Mouse (Mus musculus): ENCODE measurements around the gene Snx29. TPM values are rescaled to one million over a fixed set of nuclear protein-coding genes. Genes with fewer than 3 reads are reported as not detected.
"Not testable (repeated sequence)": the region's sequence is repeated elsewhere in the genome, so short reads cannot be mapped to it uniquely, and the experiment has no call there.

The Snx29 gene
- total and polyA plus RNA-seq, 3 experiments, result 2.6 to 9.9 (median 8.9) TPM

DNA sequence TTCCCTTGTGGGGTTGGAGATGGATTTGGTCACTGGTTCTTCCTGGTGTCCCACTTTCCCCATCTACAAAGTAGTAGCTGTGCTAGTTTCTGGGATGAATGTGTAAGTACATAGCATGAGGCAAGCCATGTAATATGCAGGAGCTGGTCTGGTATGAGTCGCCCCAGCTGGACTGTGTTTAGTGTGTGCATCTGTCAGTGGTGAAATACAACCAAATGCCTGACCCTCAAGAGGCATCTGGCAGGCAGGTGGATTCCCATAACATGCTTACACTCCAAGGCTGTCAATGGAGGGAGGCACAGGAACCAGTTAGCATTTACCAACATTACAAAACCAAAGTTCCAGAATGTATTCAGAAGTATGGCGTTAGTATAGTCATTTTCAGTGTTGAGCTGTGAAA lies 187.7 kb downstream of the Snx29 start:
- Histone ChIP-seq H3K27ac (no peak overlapping the region), H3K4me1 (ENCODE audit: control insufficient read depth, insufficient read depth, low read length) (peaks cover 2% of the 10 kb centered on the region; the same call in 1 of the 2 replicates), H3K79me2 (replicated peaks; ENCODE audit: control insufficient read depth, insufficient read depth, low read length) (no peaks in the 10 kb centered on the region), H3K27me3 (ENCODE audit: control insufficient read depth, insufficient read depth, low read length) (no peaks in the 10 kb centered on the region), H3K36me3 (ENCODE audit: control insufficient read depth, insufficient read depth, low read length) (no peaks in the 10 kb centered on the region), H3K9ac (ENCODE audit: low read depth, low read length) (no peak overlapping the region), H3K4me3 (no peak overlapping the region)
- 89% methylated on average over 2 of the region's 2 CpGs for whole genome bisulfite sequencing
- DNase-seq, result no peak
- no peak for TF ChIP-seq EP300 (IDR thresholded peaks at IDR 0.05; ENCODE audit: insufficient read depth, low read depth, low read length)
- no peak for TF ChIP-seq CTCF (IDR thresholded peaks at IDR 0.05)
- TF ChIP-seq POLR2A (IDR thresholded peaks at IDR 0.05; ENCODE audit: insufficient read depth, low read depth, low read length), result no peak
- intact Hi-C loops (cut with DNase I), result no loop called here

DNA sequence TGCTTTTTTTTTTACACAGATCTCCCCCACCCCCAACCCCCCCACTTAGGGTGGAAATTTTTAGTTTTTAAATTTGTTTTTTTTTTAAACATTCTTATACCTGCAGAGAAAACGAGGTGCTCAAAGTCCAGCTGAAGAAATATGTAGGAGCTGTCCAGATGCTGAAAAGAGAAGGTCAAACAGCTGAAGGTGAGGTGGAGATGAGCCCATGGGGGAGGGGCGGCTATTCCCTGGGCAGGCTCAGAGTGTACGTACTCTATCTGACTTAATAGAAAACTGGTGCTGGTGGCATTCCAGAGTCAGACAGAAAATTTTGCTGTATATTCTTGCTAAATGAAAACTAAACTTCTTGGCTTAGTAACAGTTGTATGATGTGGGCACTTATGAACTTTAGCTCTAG lies 188.1 kb downstream of the Snx29 start:
- Histone ChIP-seq H3K79me2 (replicated peaks; ENCODE audit: control insufficient read depth, insufficient read depth, low read length) (no peaks in the 10 kb centered on the region), H3K27ac (no peak overlapping the region), H3K4me3 (no peak overlapping the region), H3K4me1 (ENCODE audit: control insufficient read depth, insufficient read depth, low read length) (no peaks in the 10 kb centered on the region; the same call in 1 of the 2 replicates), H3K9ac (ENCODE audit: low read depth, low read length) (no peak overlapping the region), H3K27me3 (ENCODE audit: control insufficient read depth, insufficient read depth, low read length) (no peaks in the 10 kb centered on the region), H3K36me3 (ENCODE audit: control insufficient read depth, insufficient read depth, low read length) (no peaks in the 10 kb centered on the region)
- WGBS, result 66% methylated on average over 3 of the region's 3 CpGs
- DNase-seq, result no peak
- TF ChIP-seq POLR2A (IDR thresholded peaks at IDR 0.05; ENCODE audit: insufficient read depth, low read depth, low read length) (no peak), CTCF (IDR thresholded peaks at IDR 0.05) (no peak), EP300 (IDR thresholded peaks at IDR 0.05; ENCODE audit: insufficient read depth, low read depth, low read length) (no peak)
- intact Hi-C loops (cut with DNase I), result no loop called here

DNA sequence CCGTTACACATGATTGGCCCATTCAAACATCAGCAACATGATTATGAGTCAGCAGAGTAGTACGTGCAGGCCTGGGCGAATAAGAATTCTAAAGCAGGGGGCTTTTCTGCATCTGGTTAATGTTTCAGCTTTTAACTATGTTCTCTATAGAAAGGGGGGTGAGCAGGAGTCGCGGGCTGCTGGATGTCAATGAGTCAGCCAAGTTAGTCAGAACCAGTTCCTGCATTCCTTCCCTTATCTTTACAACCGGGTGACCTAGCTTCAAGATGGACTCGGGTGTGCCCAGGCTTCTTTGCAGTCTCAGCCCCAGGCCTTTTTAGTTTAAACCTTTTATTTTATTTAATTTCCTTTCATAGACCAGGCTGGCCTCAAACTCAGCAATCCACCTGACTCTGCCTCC lies 189.0 kb downstream of the Snx29 start:
- 50% methylated on average over 7 of the region's 7 CpGs for WGBS

DNA sequence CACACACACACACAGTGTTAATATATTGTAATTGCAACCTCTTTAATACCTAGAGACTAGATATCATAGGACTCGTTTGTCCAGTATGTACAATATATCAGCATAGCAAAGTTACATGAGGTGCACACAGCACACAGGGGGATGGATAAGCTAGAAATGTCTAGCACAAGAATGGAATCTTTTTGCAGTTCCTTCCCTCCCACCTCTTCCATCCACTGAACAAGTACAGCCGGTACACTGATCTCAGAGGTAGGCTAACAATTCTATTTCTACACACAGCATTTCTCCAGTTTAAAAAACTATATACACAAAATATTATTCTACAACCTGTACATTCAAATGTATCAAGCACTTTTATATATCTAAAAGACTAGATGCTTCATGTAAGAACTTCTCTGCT lies 194.0 kb downstream of the Snx29 start:
- no peak for DNase-seq
- Histone ChIP-seq H3K79me2 (replicated peaks; ENCODE audit: control insufficient read depth, insufficient read depth, low read length) (no peaks in the 10 kb centered on the region), H3K27ac (peak overlapping the region; percentile 66), H3K4me1 (ENCODE audit: control insufficient read depth, insufficient read depth, low read length) (no peaks in the 10 kb centered on the region; the same call in 1 of the 2 replicates), H3K27me3 (ENCODE audit: control insufficient read depth, insufficient read depth, low read length) (no peaks in the 10 kb centered on the region), H3K36me3 (ENCODE audit: control insufficient read depth, insufficient read depth, low read length) (no peaks in the 10 kb centered on the region), H3K4me3 (no peak overlapping the region), H3K9ac (ENCODE audit: low read depth, low read length) (no peak overlapping the region)
- TF ChIP-seq CTCF (IDR thresholded peaks at IDR 0.05) (no peak), POLR2A (IDR thresholded peaks at IDR 0.05; ENCODE audit: insufficient read depth, low read depth, low read length) (no peak), EP300 (IDR thresholded peaks at IDR 0.05; ENCODE audit: insufficient read depth, low read depth, low read length) (no peak)
- 67% methylated on average over 2 of the region's 2 CpGs for WGBS
- intact Hi-C loops (cut with DNase I), result no loop called here

More for the DNA sequence above, 189.0 kb downstream of the Snx29 start:
- H3K27ac ChIP-seq; H3K4me3 ChIP-seq; H3K36me3 ChIP-seq (ENCODE audit: control insufficient read depth, insufficient read depth, low read length); H3K27me3 ChIP-seq (ENCODE audit: control insufficient read depth, insufficient read depth, low read length); intact Hi-C loops (cut with DNase I); H3K4me1 ChIP-seq (ENCODE audit: control insufficient read depth, insufficient read depth, low read length); H3K79me2 ChIP-seq (replicated peaks; ENCODE audit: control insufficient read depth, insufficient read depth, low read length); H3K9ac ChIP-seq (ENCODE audit: low read depth, low read length); DNase-seq: not testable (repeated sequence)

DNA sequence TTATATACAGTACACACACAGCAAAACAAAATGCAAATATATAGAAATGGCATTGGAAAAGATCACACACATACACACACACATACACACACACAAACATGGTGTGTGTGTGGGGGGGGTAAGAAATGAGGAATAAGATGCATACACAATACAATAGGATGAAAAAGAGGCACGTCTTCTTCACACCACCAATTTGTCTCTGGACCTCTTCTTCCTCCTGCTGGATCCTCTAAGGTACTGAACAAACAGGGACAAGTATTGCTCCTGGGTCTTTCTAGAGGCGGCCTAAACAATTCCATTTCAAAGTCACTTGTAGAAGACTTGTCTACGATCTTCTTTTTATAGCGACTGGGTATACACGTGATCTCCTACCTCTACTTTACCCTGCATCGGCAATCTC lies 194.7 kb downstream of the Snx29 start:
- TF ChIP-seq CTCF (IDR thresholded peaks at IDR 0.05) (peak; percentile 37), EP300 (IDR thresholded peaks at IDR 0.05; ENCODE audit: insufficient read depth, low read depth, low read length) (no peak)
- Histone ChIP-seq H3K4me3 (no peak overlapping the region), H3K36me3 (ENCODE audit: control insufficient read depth, insufficient read depth, low read length) (no peaks in the 10 kb centered on the region), H3K79me2 (replicated peaks; ENCODE audit: control insufficient read depth, insufficient read depth, low read length) (no peaks in the 10 kb centered on the region), H3K9ac (ENCODE audit: low read depth, low read length) (no peak overlapping the region), H3K27ac (peak overlapping the region; percentile 73), H3K4me1 (ENCODE audit: control insufficient read depth, insufficient read depth, low read length) (peaks cover 3% of the 10 kb centered on the region), H3K27me3 (ENCODE audit: control insufficient read depth, insufficient read depth, low read length) (no peaks in the 10 kb centered on the region)
- DNase-seq, result no peak
- intact Hi-C loops (cut with DNase I), result no loop called here
- 80% methylated on average over 6 of the region's 6 CpGs for WGBS

DNA sequence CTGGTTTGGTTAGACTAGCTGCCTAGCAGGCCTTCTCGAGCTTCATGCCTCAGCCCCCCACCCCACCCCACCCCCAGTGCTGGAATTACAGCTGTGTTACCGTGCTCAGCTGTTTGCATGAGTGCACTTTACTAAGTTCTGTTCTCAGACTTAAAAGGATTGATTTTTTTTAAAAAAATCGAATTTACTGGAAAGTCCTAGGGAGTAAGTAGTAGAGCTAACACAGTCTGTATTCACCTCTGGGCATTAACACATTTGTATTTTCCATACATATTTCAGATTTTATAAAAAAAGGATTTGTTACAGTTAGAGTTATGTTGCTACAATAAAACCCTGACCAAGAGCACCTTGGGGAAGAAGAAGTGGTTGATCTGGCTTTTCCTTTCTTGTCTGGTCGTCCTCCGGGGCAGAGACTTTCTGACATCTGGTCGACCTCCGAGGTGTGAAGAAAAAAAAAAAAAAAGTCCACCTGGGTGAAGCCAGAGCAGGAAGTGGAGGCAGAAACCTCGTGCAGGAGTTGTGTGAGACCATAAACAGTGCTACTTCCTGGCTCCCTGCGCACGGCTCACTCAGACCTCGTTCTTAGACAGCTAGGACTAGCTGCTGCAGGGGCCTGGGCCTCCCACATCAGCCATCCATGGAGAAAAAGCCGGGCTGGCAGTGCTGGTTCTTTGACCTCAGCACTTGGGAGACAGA lies 196.2 kb downstream of the Snx29 start:
- peaks cover 3% of the 10 kb centered on the region for H3K4me1 ChIP-seq (ENCODE audit: control insufficient read depth, insufficient read depth, low read length)
- DNase-seq, result no peak
- no peak overlapping the region for H3K4me3 ChIP-seq
- H3K79me2 ChIP-seq (replicated peaks; ENCODE audit: control insufficient read depth, insufficient read depth, low read length), result no peaks in the 10 kb centered on the region
- H3K9ac ChIP-seq (ENCODE audit: low read depth, low read length), result no peak overlapping the region
- no peaks in the 10 kb centered on the region for H3K27me3 ChIP-seq (ENCODE audit: control insufficient read depth, insufficient read depth, low read length)
- intact Hi-C loops (cut with DNase I), result no loop called here
- TF ChIP-seq EP300 (IDR thresholded peaks at IDR 0.05; ENCODE audit: insufficient read depth, low read depth, low read length) (no peak), POLR2A (IDR thresholded peaks at IDR 0.05; ENCODE audit: insufficient read depth, low read depth, low read length) (no peak), CTCF (IDR thresholded peaks at IDR 0.05) (no peak)
- H3K27ac ChIP-seq, result no peak overlapping the region
- WGBS, result 76% methylated on average over 12 of the region's 12 CpGs
- no peaks in the 10 kb centered on the region for H3K36me3 ChIP-seq (ENCODE audit: control insufficient read depth, insufficient read depth, low read length)

Measured in heart, adult 2 months (tissue).